Mouse (Mus musculus) hindbrain, embryonic 15.5 days (tissue): Measurements from ENCODE around the gene Gm10203. TPM values are rescaled to one million over a fixed set of nuclear protein-coding genes. Genes with fewer than 3 reads are reported as not detected.
A peak's percentile ranks its signal among the peaks of the same experiment; 100 is the strongest.
"Not testable (repeated sequence)": the region's sequence is repeated elsewhere in the genome, so short reads cannot be mapped to it uniquely, and the experiment has no call there.

Experiments used
- ATAC-seq: fragments of 200-750 bp; cut with Nextera tagmentation; 2 replicates; pipeline ENCODE4 v1.8.0; 2017; ENCODE audit warnings: low read depth, moderate number of reproducible peaks, moderate TSS enrichment; ENCODE audit not compliant: low FRiP score
- H3K27ac ChIP-seq: fragments of 300-500 bp; sonication (generic); replicated peaks from 2 replicates; pipeline ENCODE4 v1.5.1; 2015; ENCODE audit warnings: mild to moderate bottlenecking, inconsistent platforms
- H3K27me3 ChIP-seq: fragments of 300-500 bp; sonication (generic); 2 replicates; pipeline ENCODE4 v1.6.1; 2015; ENCODE audit warnings: control low read depth, inconsistent platforms
- H3K36me3 ChIP-seq: fragments of 300-500 bp; sonication (generic); 2 replicates; pipeline ENCODE4 v1.6.1; 2015; ENCODE audit warnings: control low read depth, inconsistent platforms
- H3K4me1 ChIP-seq: fragments of 300-500 bp; sonication (generic); replicated peaks from 2 replicates; pipeline ENCODE4 v1.6.1; 2015; ENCODE audit warnings: control low read depth, inconsistent platforms
- H3K4me2 ChIP-seq: fragments of 300-500 bp; sonication (generic); 2 replicates; pipeline ENCODE4 v1.6.1; 2015; ENCODE audit warnings: moderate library complexity, mild to moderate bottlenecking, inconsistent platforms
- H3K4me3 ChIP-seq: fragments of 300-500 bp; sonication (generic); 2 replicates; pipeline ENCODE4 v1.5.1; 2015; ENCODE audit warnings: mild to moderate bottlenecking, inconsistent platforms
- H3K9ac ChIP-seq: fragments of 300-500 bp; sonication (generic); 2 replicates; pipeline ENCODE4 v1.6.1; 2015; ENCODE audit warnings: inconsistent platforms
- H3K9me3 ChIP-seq: fragments of 300-500 bp; sonication (generic); 2 replicates; pipeline ENCODE4 v1.6.1; 2016; ENCODE audit warnings: control low read depth, inconsistent platforms
- WGBS: fragments of 180-500 bp; shearing (Covaris S2); methylation state at CpG from one replicate; pipeline ENCODE4 v1.1.7; 2015; 5-methylcytosine and 5-hydroxymethylcytosine counted together
- polyA plus RNA-seq: library from polyadenylated mRNA; unstranded; fragments of >200 nt; fragmentation: Nextera tagmentation; extraction: Ambion mirVana; gene quantifications from 2 replicates; pipeline ENCODE4 v1.2.1, GENCODE M21; 2015

The Gm10203 gene
- polyA plus RNA-seq, 1 experiment from 2014 or later: not detected

- 92% methylated on average over 3 of the region's 3 CpGs for WGBS
- H3K27ac ChIP-seq: no peak overlapping the region
- ATAC-seq: no peak
Measured at GRCm38 (mm10) chr6:149139011-149139410, 9.0 kb downstream of the Gm10203 start.

DNA sequence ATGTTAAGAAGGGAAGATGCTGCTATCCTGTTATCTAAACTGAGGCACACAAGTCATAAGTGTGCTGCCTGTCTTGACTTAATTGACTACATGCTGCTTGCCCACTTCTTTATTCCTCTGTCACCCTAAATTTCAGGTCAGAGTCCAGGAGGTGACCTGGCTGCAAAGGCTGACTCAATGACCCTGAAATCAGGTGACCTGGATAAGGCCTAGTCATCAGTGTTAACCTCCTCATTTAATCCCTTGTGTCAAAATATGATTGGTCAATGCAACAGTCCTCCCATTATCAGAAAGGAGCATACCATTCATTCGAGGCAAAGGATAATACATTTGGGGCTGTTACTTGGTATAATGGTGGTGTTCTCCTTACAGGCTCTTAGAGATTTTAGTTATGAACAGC, 9.5 kb downstream of the Gm10203 start, which contains the start of gene Etfbkmt:
Etfbkmt (plus strand) TSS at position 379 of the 400 bp plus-strand sequence.
- H3K36me3 ChIP-seq: no peaks in the 10 kb centered on the region
- H3K4me1 ChIP-seq: peaks cover 7% of the 10 kb centered on the region; the same call in 1 of the 2 replicates
- no peak within 1 kb of the TSS for H3K4me2 ChIP-seq
- H3K9me3 ChIP-seq: no peaks in the 10 kb centered on the region
- WGBS: 80% methylated on average over 1 of the region's 1 CpGs
- no peak within 1 kb of the TSS for H3K9ac ChIP-seq
- no peak for ATAC-seq
- no peak within 1 kb of the TSS for H3K4me3 ChIP-seq
- H3K27ac ChIP-seq: no peak within 1 kb of the TSS
- no peaks in the 10 kb centered on the region for H3K27me3 ChIP-seq

More at GRCm38 (mm10) chr6:149139011-149139410, 9.0 kb downstream of the Gm10203 start:
- Histone ChIP-seq H3K27me3 (no peaks in the 10 kb centered on the region), H3K9me3 (no peaks in the 10 kb centered on the region), H3K4me2 (no peak overlapping the region), H3K4me1 (peaks cover 7% of the 10 kb centered on the region; the same call in 1 of the 2 replicates), H3K4me3 (no peak overlapping the region), H3K9ac (no peak overlapping the region), H3K36me3 (no peaks in the 10 kb centered on the region)

GRCm38 (mm10) chr6:149141393-149142173, 11.6 kb downstream of the Gm10203 start:
- peak; percentile 94 for ATAC-seq
- H3K4me2 ChIP-seq: peak overlapping the region; percentile 62
- H3K4me3 ChIP-seq: peak overlapping the region; percentile 48
- H3K9ac ChIP-seq: peak overlapping the region; percentile 39
- H3K9me3 ChIP-seq: no peaks in the 10 kb centered on the region
- WGBS: 9% methylated on average over 36 of the region's 36 CpGs
- H3K36me3 ChIP-seq: no peaks in the 10 kb centered on the region
- no peaks in the 10 kb centered on the region for H3K27me3 ChIP-seq
- no peak overlapping the region for H3K27ac ChIP-seq
- peaks cover 7% of the 10 kb centered on the region; the same call in 1 of the 2 replicates for H3K4me1 ChIP-seq

- H3K9ac ChIP-seq: no peak overlapping the region
- peaks cover 7% of the 10 kb centered on the region; the same call in 1 of the 2 replicates for H3K4me1 ChIP-seq
- no peak overlapping the region for H3K4me2 ChIP-seq
- H3K4me3 ChIP-seq: no peak overlapping the region
- H3K36me3 ChIP-seq: 0 out of 2 replicates have a peak, but pooled peaks cover 3% of the 10 kb centered on the region
- ATAC-seq: no peak
- 94% methylated on average over 1 of the region's 1 CpGs for WGBS
- H3K9me3 ChIP-seq: no peaks in the 10 kb centered on the region
- H3K27me3 ChIP-seq: no peaks in the 10 kb centered on the region
- H3K27ac ChIP-seq: no peak overlapping the region
Measured at GRCm38 (mm10) chr6:149145143-149145542, 15.2 kb downstream of the Gm10203 start.

- Histone ChIP-seq H3K9ac (no peak overlapping the region), H3K9me3 (no peaks in the 10 kb centered on the region), H3K4me1 (no peaks in the 10 kb centered on the region), H3K4me2 (no peak overlapping the region), H3K36me3 (peaks cover 7% of the 10 kb centered on the region; the same call in 1 of the 2 replicates), H3K4me3 (no peak overlapping the region), H3K27me3 (no peaks in the 10 kb centered on the region), H3K27ac (no peak overlapping the region)
- 89% methylated on average over 7 of the region's 7 CpGs for WGBS
- ATAC-seq: no peak
Measured at GRCm38 (mm10) chr6:149148436-149149229, 18.7 kb downstream of the Gm10203 start.

GRCm38 (mm10) chr6:149152119-149152518, 22.1 kb downstream of the Gm10203 start:
- Histone ChIP-seq H3K27ac (no peak overlapping the region), H3K27me3 (no peaks in the 10 kb centered on the region), H3K4me3 (no peak overlapping the region), H3K4me1 (no peaks in the 10 kb centered on the region), H3K9ac (no peak overlapping the region), H3K4me2 (no peak overlapping the region), H3K9me3 (no peaks in the 10 kb centered on the region), H3K36me3 (peaks cover 12% of the 10 kb centered on the region)
- ATAC-seq: no peak
- 93% methylated on average over 2 of the region's 2 CpGs for WGBS

DNA sequence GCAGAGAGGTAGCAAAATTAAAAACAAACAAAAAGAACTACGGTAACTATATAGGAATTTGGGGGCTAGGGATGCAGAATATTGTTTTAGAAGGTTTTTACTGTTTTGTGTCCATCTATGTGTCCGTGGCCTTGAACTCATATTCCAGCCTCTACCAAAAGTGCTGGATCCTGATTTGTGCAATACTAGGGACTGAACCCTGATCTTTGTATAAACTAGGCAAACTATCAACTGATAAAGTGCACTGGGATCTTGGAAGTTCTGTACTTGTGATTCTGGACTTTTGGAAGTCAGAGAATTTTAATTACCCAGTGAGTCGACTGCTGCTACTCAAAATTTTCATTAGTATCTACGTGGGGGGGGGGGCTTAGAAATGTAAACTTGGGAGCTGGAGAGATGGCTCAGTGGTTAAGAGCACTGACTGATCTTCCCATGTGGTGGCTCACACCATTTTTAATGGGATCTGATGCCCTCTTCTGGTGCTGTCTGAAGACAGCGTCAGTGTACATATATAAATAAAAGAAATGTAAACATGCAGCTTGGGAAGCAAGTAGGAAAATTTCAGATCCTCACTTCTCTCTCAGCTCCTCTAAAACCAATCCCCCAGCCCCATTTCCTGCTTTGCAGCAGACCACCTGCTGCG, 23.6 kb downstream of the Gm10203 start:
- 53% methylated on average over 6 of the region's 6 CpGs for WGBS
- no peak overlapping the region for H3K4me3 ChIP-seq
- no peaks in the 10 kb centered on the region for H3K9me3 ChIP-seq
- peaks cover 21% of the 10 kb centered on the region for H3K36me3 ChIP-seq
- H3K4me1 ChIP-seq: no peaks in the 10 kb centered on the region
- H3K27me3 ChIP-seq: no peaks in the 10 kb centered on the region
- no peak for ATAC-seq
- no peak overlapping the region for H3K27ac ChIP-seq
- no peak overlapping the region for H3K4me2 ChIP-seq
- no peak overlapping the region for H3K9ac ChIP-seq

- peaks cover 26% of the 10 kb centered on the region for H3K36me3 ChIP-seq
- no peak overlapping the region for H3K27ac ChIP-seq
- no peak overlapping the region for H3K9ac ChIP-seq
- H3K4me2 ChIP-seq: no peak overlapping the region
- H3K4me3 ChIP-seq: no peak overlapping the region
- no peaks in the 10 kb centered on the region for H3K9me3 ChIP-seq
- no peak for ATAC-seq
- H3K4me1 ChIP-seq: no peaks in the 10 kb centered on the region
- 27% methylated on average over 8 of the region's 8 CpGs for WGBS
- H3K27me3 ChIP-seq: no peaks in the 10 kb centered on the region
Measured at GRCm38 (mm10) chr6:149154116-149155030, 24.4 kb downstream of the Gm10203 start.

GRCm38 (mm10) chr6:149155031-149155841, 25.3 kb downstream of the Gm10203 start:
- Histone ChIP-seq H3K9ac (no peak overlapping the region), H3K4me2 (no peak overlapping the region), H3K4me1 (no peaks in the 10 kb centered on the region), H3K4me3 (no peak overlapping the region), H3K9me3 (no peaks in the 10 kb centered on the region), H3K27me3 (no peaks in the 10 kb centered on the region), H3K27ac (no peak overlapping the region), H3K36me3 (peaks cover 31% of the 10 kb centered on the region)
- 73% methylated on average over 3 of the region's 3 CpGs for WGBS
- ATAC-seq: no peak

GRCm38 (mm10) chr6:149167038-149167437, 37.1 kb downstream of the Gm10203 start:
- H3K4me2 ChIP-seq, H3K4me1 ChIP-seq, H3K9me3 ChIP-seq, ATAC-seq, H3K27ac ChIP-seq, H3K9ac ChIP-seq, H3K27me3 ChIP-seq, H3K4me3 ChIP-seq: not testable (repeated sequence)
- peaks cover 56% of the 10 kb centered on the region for H3K36me3 ChIP-seq
- WGBS: 85% methylated on average over 4 of the region's 4 CpGs
